Mouse (Mus musculus) spleen, adult 2 months (tissue): ENCODE data around the gene Plekhg5. TPM values are rescaled to one million over a fixed set of nuclear protein-coding genes. Genes with fewer than 3 reads are reported as not detected.

Experiments
- DNase-seq, 2 experiments: peaks; one replicate each; pipeline versions ENCODE4 v3.0.0 to v3.0.0-alpha.2; 2012 to 2021; ENCODE audit warnings: low spot score in 2 of 2, low read depth in 1 of 2
- H3K27ac ChIP-seq: fragments of 200-500 bp; 2 replicates; pipeline ENCODE4 v1.5.1; 2012; ENCODE audit warnings: low read length, inconsistent platforms; ENCODE audit not compliant: insufficient read depth
- H3K27me3 ChIP-seq: fragments of 200-500 bp; 2 replicates; pipeline ENCODE4 v1.6.1; 2012; ENCODE audit warnings: mild to moderate bottlenecking, moderate library complexity, low read length, inconsistent platforms; ENCODE audit not compliant: control insufficient read depth, insufficient read depth
- H3K36me3 ChIP-seq: fragments of 200-500 bp; 2 replicates; pipeline ENCODE4 v1.6.1; 2012; ENCODE audit warnings: mild to moderate bottlenecking, low read length, inconsistent platforms; ENCODE audit not compliant: control insufficient read depth, insufficient read depth
- H3K4me1 ChIP-seq: fragments of 200-500 bp; 2 replicates; pipeline ENCODE4 v1.6.1; 2011; ENCODE audit warnings: inconsistent platforms; ENCODE audit not compliant: control insufficient read depth, insufficient read depth, insufficient read length
- H3K4me3 ChIP-seq: fragments of 200-500 bp; 2 replicates; pipeline ENCODE4 v1.5.1; 2011; ENCODE audit warnings: mild to moderate bottlenecking, inconsistent platforms; ENCODE audit not compliant: insufficient read depth, insufficient read length; ENCODE audit errors: extremely low read depth
- CTCF ChIP-seq: fragments of 200-500 bp; IDR thresholded peaks from 2 replicates; pipeline ENCODE4 v1.5.1; 2011; ENCODE audit warnings: mild to moderate bottlenecking, inconsistent platforms; ENCODE audit not compliant: insufficient read depth, insufficient read length, insufficient replicate concordance; ENCODE audit errors: extremely low read depth
- POLR2A ChIP-seq: fragments of 200-500 bp; IDR thresholded peaks from 2 replicates; pipeline ENCODE4 v1.6.1; 2011; ENCODE audit warnings: low read depth, low read length, inconsistent platforms
- WGBS: fragments of 180-500 bp; shearing (Covaris S2); methylation state at CpG from one replicate; pipeline ENCODE4 v1.1.7; 2018; 5-methylcytosine and 5-hydroxymethylcytosine counted together
- polyA plus RNA-seq: library from polyadenylated mRNA; depleted of rRNA; stranded (reverse); fragments of >200 nt; gene quantifications from 2 replicates; pipeline ENCODE4 v1.2.3, GENCODE M21; 2012

Gene Plekhg5
- polyA plus RNA-seq, 1 experiment, result 13.1 TPM

- no peak for DNase-seq
- no peak overlapping the region for H3K27ac ChIP-seq
- H3K4me1 ChIP-seq, result no peaks in the 10 kb centered on the region; the same call in 1 of the 2 replicates
- H3K4me3 ChIP-seq, result no peak overlapping the region
- H3K27me3 ChIP-seq, result no peaks in the 10 kb centered on the region
- TF ChIP-seq CTCF, result no peak
- TF ChIP-seq POLR2A, result no peak
- WGBS, result 88% methylated on average over 12 of the region's 12 CpGs
- H3K36me3 ChIP-seq, result no peaks in the 10 kb centered on the region
Measured at GRCm38 (mm10) chr4:152094233-152094632, 21.9 kb downstream of the Plekhg5 start.

- Histone ChIP-seq H3K4me1 (no peaks in the 10 kb centered on the region; the same call in 1 of the 2 replicates), H3K27ac (no peak overlapping the region), H3K4me3 (peak overlapping the region; percentile 51; the same call in 1 of the 2 replicates), H3K27me3 (no peaks in the 10 kb centered on the region), H3K36me3 (no peaks in the 10 kb centered on the region)
- peak; percentile 38 to 76 for DNase-seq
- TF ChIP-seq POLR2A, result no peak
- TF ChIP-seq CTCF, result peak; percentile 91
- 8% methylated on average over 27 of the region's 27 CpGs for WGBS
Measured at GRCm38 (mm10) chr4:152095937-152096910, 23.9 kb downstream of the Plekhg5 start.

- Histone ChIP-seq H3K4me3 (peak overlapping the region; percentile 51; the same call in 1 of the 2 replicates), H3K4me1 (no peaks in the 10 kb centered on the region; the same call in 1 of the 2 replicates), H3K27ac (no peak overlapping the region), H3K27me3 (no peaks in the 10 kb centered on the region), H3K36me3 (no peaks in the 10 kb centered on the region)
- no peak for DNase-seq
- 30% methylated on average over 6 of the region's 6 CpGs for WGBS
- no peak for TF ChIP-seq CTCF
- no peak for TF ChIP-seq POLR2A
Measured at GRCm38 (mm10) chr4:152096927-152097326, 24.6 kb downstream of the Plekhg5 start.

- TF ChIP-seq CTCF, result no peak
- no peak for TF ChIP-seq POLR2A
- 84% methylated on average over 11 of the region's 11 CpGs for WGBS
- H3K27me3 ChIP-seq, result no peaks in the 10 kb centered on the region
- no peak overlapping the region for H3K4me3 ChIP-seq
- H3K4me1 ChIP-seq, result no peaks in the 10 kb centered on the region; the same call in 1 of the 2 replicates
- no peak overlapping the region for H3K27ac ChIP-seq
- no peaks in the 10 kb centered on the region for H3K36me3 ChIP-seq
- DNase-seq, result no peak
Measured at GRCm38 (mm10) chr4:152097911-152098799, 25.9 kb downstream of the Plekhg5 start.

GRCm38 (mm10) chr4:152100541-152100940 is 28.2 kb downstream of the Plekhg5 start:
- no peak for DNase-seq
- no peaks in the 10 kb centered on the region for H3K27me3 ChIP-seq
- no peaks in the 10 kb centered on the region; the same call in 1 of the 2 replicates for H3K4me1 ChIP-seq
- H3K4me3 ChIP-seq, result no peak overlapping the region
- TF ChIP-seq CTCF, result no peak
- TF ChIP-seq POLR2A, result no peak
- 67% methylated on average over 11 of the region's 11 CpGs for WGBS
- no peak overlapping the region; the same call in 1 of the 2 replicates for H3K27ac ChIP-seq
- no peaks in the 10 kb centered on the region for H3K36me3 ChIP-seq

GRCm38 (mm10) chr4:152101081-152101653 is 28.9 kb downstream of the Plekhg5 start:
- 54% methylated on average over 7 of the region's 7 CpGs for WGBS
- TF ChIP-seq CTCF (no peak), POLR2A (no peak)
- Histone ChIP-seq H3K4me3 (no peak overlapping the region), H3K36me3 (no peaks in the 10 kb centered on the region), H3K27me3 (no peaks in the 10 kb centered on the region), H3K27ac (no peak overlapping the region), H3K4me1 (no peaks in the 10 kb centered on the region; the same call in 1 of the 2 replicates)
- no peak for DNase-seq
